Mouse (Mus musculus) inflammation-experienced regulatory T-cells, adult 6 months (primary cell): Measurements from ENCODE around the gene Colca2. TPM values are rescaled to one million over a fixed set of nuclear protein-coding genes. Genes with fewer than 3 reads are reported as not detected.

Experiments used
- ATAC-seq: one replicate; pipeline ENCODE4 v1.8.0; 2017
- polyA plus RNA-seq, 3 experiments: library from polyadenylated mRNA; unstranded; fragments of 100-300 nt; shearing (Covaris generic); gene quantifications; one replicate each; pipeline ENCODE4 v1.2.1; 2017

Colca2 gene
- polyA plus RNA-seq, 3 experiments from 2014 or later: 1.1 to 1.7 TPM; not detected in 1

- no peak for ATAC-seq
Observed at GRCm38 (mm10) chr9:51271073-51271472, 7.3 kb downstream of the Colca2 start.

- no peak for ATAC-seq
Observed at GRCm38 (mm10) chr9:51268852-51269251, 9.5 kb downstream of the Colca2 start.

- ATAC-seq: no peak
Observed at GRCm38 (mm10) chr9:51258426-51258825, 19.9 kb downstream of the Colca2 start.

- no peak for ATAC-seq
Observed at GRCm38 (mm10) chr9:51256780-51257502, 21.4 kb downstream of the Colca2 start.

- peak; percentile 86 for ATAC-seq
Observed at GRCm38 (mm10) chr9:51238741-51239385, 39.5 kb downstream of the Colca2 start.

GRCm38 (mm10) chr9:51232163-51232562 lies 46.2 kb downstream of the Colca2 start:
- ATAC-seq: no peak

- ATAC-seq: no peak
Observed at GRCm38 (mm10) chr9:51230701-51231389, 47.5 kb downstream of the Colca2 start.

GRCm38 (mm10) chr9:51225636-51226166 lies 52.7 kb downstream of the Colca2 start:
- ATAC-seq: no peak

Other genes starting within 250 kb of the Colca2 start
- under 1 TPM in 1 of 3 experiments, not detected in 2; 0.56 TPM for gene Btg4, start 217.7 kb downstream of the Colca2 start, polyA plus RNA-seq
- not detected for gene Layn, start 201.5 kb downstream of the Colca2 start, polyA plus RNA-seq
- gene 4833427G06Rik, start 176.5 kb downstream of the Colca2 start, polyA plus RNA-seq: not detected
- gene Gm32742, start 113.1 kb downstream of the Colca2 start, polyA plus RNA-seq: not detected
- gene Pou2af1, start 64.9 kb downstream of the Colca2 start, polyA plus RNA-seq: 10 to 100 TPM in 2 of 3 experiments, 1 to 10 TPM in 1; 3.4 to 20.1 (median 11.6) TPM
- gene 1810046K07Rik, start 50.3 kb upstream of the Colca2 start, polyA plus RNA-seq: under 1 TPM in 1 of 3 experiments, not detected in 2; 0.26 TPM